Mouse (Mus musculus) spleen, embryonic (tissue): ENCODE results near the gene Tppp2.
"Not testable (repeated sequence)": the region's sequence is repeated elsewhere in the genome, so short reads cannot be mapped to it uniquely, and the experiment has no call there.

Source experiments
- CTCF ChIA-PET: fragments of 350-600 bp; sonication (Branson Sonifier 250); formaldehyde crosslinking; loops from one replicate; lab custom pipeline; 2022; lab: Charles Lee

Gene Tppp2

GRCm38 (mm10) chr14:51911301-51911700, 6.9 kb upstream of the Tppp2 start:
- CTCF ChIA-PET = no interaction called here

- CTCF ChIA-PET = no interaction called here
These were observed 5.7 kb upstream of the Tppp2 start for GRCm38 (mm10) chr14:51912391-51913061.

DNA sequence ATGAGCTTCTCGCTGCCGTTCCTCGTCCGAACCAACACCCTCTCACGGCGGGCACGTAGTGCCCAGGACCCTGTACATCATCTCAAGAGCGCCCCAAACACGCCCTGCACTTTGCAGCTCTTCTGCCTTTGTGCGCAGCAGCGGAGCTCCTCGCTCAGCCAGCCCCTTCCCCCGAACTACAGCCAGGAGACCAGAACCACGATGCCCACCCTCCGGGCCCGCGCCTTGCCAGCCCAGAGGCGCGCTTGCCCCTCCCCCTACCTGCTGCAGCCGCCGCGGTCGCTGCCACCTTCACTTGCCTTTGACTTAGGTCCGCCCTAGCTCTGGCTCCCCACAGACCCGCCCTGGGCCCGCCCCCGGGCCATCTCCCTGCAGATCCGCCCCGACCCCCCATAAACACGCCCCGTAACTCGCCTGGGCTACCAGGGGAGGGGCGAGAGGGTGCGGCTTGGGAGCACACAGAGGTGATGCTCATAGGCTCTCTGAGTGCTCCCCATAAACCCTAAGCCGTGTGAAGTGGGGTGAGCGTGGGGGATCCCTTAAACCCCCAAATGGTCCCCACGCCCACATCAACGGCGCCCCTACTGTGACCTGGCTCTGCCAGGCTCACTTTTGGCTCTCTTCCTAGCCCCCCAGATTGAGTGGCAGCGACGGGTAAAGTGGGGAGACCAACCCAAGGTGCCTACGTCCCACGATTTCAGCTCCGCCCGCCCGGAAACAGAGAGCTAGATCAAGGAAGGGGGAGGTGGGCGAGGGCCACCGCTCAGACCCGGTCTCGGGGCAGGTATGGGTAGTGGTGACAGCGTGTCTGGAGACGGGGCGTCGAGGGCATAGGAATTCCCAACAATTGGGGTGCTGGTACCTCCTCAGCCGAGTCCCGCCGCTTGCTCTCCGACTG, 4.9 kb upstream of the Tppp2 start:
- CTCF ChIA-PET = no interaction called here

GRCm38 (mm10) chr14:51913960-51914762, 4.1 kb upstream of the Tppp2 start, which contains the start of gene Ndrg2:
Gene Ndrg2 (minus strand): TSS chr14:51914158.
- CTCF ChIA-PET = no interaction called here

DNA sequence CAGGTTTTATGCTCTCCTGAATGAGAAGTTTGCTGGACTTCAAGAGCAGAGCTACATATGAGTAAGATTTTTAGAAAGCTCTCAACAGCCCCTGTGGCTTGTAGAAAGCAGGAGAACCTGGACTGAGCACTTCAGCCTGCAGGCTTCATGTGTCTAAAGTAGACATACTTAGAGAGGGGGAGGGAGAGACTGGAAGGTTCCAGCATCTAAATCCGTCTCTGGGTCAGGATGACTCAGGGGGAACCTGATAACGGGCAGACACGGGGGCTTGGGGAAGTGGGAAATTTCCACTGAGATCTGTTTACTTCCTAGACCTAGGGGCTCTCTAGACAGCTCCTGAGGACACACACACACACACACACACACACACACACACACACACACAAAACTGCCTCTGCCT, 3.2 kb upstream of the Tppp2 start:
- CTCF ChIA-PET = no interaction called here

GRCm38 (mm10) chr14:51916539-51916938, 1.7 kb upstream of the Tppp2 start:
- CTCF ChIA-PET = no interaction called here

GRCm38 (mm10) chr14:51918966-51919365, 741 bp downstream of the Tppp2 start:
- CTCF ChIA-PET = no interaction called here

DNA sequence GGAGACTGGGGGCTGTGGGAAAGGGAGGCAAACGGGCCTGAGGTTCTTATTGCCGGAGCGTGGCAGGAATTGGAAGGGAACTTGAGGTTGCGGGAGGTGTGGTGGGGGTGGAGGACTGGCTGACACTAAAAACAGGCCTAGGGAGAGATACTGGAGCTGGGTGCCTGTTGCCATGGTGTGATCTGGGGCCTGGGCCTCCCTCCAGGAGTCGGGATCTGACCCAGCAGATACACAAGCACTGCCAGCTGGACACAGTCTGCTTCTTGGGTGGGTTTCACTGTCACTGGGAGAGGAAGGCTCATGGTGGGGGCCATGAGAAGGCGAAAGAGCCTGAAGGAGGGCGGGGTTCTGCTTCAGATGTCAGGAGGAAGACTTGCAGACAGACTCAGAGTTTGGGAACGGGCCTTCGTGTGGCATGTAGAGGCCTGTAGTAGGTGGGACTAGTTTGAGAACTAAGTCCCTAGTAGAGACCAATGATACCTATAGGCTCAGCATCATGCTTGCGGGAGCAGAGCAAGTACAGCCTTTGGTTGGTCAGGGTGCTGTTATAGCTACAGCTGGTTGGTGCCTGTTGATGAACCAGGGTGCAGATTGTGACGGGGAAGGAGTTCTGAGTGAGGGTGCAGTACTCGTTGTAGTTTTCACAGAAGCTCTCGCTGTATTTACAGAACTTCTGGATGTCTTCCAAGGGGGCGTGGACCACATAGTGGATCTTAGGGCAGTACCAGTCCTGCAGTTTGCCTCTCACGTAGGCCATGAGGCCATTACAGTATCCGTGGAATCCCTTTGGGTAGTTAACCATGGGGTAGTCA, 3.7 kb downstream of the Tppp2 start:
- CTCF ChIA-PET = no interaction called here

DNA sequence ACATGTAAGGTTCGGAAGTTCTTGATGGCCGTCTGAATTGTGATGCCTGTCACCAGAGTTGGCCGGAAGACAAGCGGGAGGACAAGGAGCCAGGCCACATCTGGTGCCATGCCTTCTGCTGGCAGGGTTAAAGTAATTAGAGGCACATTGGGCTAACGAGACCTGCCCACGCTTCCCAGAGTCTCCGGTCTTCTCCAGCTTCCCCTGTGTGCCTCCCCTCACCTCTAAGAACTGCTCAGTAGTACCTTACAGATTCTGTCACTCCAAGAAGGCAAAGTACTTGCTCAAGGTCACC, 4.3 kb downstream of the Tppp2 start, which contains the start of gene Rnase13:
Gene Rnase13, minus strand, starts transcription at position 203 of the 295 bp plus-strand sequence.
- CTCF ChIA-PET = no interaction called here

DNA sequence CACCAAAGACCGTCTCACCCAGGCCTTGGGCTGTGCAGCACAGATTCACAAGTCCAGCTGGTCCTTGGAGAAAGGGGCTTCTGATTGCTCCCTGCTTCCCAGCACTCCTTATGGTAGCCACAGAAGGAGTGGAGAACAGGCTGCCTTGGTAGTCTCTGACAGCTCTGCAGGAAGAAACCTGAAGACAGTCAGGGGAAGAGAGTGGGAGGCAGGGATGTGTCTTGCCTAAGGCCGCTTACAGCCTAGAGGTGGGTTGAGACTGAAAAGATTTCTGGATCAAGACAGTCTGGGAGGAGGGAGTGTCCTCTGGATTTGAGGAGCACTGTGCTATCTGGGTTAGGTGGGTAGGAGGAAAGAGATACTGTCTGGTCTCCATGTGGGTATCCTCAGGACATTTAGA, 4.7 kb downstream of the Tppp2 start:
- CTCF ChIA-PET = no interaction called here

- CTCF ChIA-PET = no interaction called here
These were observed 5.3 kb downstream of the Tppp2 start for GRCm38 (mm10) chr14:51923492-51923891.

- CTCF ChIA-PET = not testable (repeated sequence)
These were observed 8.7 kb downstream of the Tppp2 start for GRCm38 (mm10) chr14:51926930-51927329.

DNA sequence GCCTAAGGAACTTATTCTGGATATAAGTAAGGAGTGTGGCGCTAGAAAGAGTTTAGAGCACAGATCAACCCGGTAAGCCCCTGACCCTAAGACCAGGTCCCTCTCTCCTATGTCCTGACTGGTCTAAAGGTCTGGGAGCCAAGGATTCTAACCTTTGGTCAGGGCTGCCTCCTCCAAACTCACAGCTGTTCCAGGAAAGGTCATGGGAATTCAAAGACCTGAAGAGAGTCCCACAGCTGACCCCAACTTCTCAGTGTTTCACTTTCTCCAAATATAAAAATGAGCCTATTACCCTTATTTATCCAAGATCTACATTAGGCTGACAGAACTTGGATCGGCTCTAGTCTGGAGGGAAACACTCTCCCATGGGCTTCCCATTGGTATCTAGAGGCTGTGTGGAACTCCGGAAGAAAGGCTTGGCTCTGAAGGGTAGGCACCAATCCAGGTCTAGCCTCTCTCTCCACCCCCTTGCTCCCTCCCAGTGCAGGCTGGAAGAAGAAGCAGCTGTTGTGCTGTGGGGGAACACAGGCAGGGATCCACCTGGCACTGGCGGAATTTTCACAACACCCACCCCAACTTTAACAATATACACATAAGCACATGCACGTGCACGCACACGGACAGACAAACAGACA, 11.2 kb downstream of the Tppp2 start:
- CTCF ChIA-PET = no interaction called here

DNA sequence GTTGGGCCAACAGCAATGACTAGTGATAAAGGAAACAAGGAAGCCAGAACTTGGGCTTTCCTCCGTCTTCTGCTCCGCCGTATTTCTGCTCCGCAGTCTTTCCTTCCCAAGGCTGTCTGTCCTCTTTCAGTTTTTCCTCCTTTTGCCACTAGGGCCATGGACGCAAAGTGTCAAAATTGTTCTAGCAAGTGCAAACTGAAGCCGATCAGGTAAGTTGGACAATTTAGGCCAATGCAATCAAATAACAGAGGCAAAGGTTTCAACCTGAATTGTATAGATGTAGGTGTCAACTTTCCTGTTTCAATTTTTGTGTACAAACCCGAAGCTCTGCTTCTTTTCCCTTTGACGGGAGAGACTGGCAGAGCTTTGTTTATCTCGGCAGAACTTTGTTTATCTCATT, 11.7 kb downstream of the Tppp2 start:
- CTCF ChIA-PET = no interaction called here

DNA sequence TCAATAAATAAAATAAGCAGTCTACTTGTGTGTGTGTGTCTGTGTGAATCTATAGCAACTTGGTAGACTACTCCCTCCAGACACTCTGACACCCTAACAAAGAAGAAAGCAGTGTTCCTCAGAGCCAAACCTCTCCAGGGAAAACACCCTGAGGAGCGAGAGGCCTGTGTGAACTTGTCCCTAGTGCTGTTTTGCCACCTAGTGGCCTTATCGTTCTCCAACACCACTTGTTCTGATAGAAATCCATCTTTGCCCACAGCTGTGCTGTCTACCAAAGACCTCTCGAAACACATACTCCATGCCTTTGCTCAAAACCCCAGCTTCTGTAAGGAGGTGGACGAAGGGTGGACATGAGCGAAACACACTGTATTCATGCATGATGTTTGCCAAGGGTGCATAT, 12.6 kb downstream of the Tppp2 start:
- CTCF ChIA-PET = no interaction called here

- CTCF ChIA-PET = no interaction called here
These were observed 14.1 kb downstream of the Tppp2 start for GRCm38 (mm10) chr14:51932092-51933020.

GRCm38 (mm10) chr14:51939005-51939404, 20.8 kb downstream of the Tppp2 start:
- CTCF ChIA-PET = no interaction called here

GRCm38 (mm10) chr14:51940944-51941560, 22.8 kb downstream of the Tppp2 start:
- CTCF ChIA-PET = no interaction called here

DNA sequence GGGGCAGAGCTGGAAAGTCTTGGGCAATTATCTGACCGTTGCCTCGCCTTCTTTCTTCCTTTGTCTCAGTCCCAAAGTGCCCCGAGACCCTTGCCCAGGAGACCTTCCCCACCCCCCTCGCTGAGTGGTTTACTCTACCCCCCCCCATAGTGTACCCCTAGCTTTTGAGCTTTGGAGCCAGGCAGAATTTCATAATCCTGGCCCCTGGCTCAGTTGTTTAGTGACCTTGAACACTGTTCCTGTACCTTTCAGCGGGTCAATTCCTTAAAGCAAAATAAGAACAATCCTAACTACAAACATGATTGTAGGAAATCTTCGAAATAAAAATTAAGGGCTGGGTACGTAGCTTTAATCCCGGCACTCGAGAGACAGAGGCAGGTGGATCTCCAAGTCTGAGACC, 23.4 kb downstream of the Tppp2 start:
- CTCF ChIA-PET = no interaction called here
